Mouse (Mus musculus) embryonic facial prominence, embryonic 10.5 days (tissue): ENCODE data around the gene Blm. TPM values are rescaled to one million over a fixed set of nuclear protein-coding genes. Genes with fewer than 3 reads are reported as not detected.

ENCODE experiments used
- polyA plus RNA-seq: library from polyadenylated mRNA; unstranded; fragments of >200 nt; fragmentation: Nextera tagmentation; extraction: Ambion mirVana; gene quantifications from 2 replicates; pipeline ENCODE4 v1.2.1, GENCODE M21; 2016

The Blm gene
- polyA plus RNA-seq, 1 experiment from 2014 or later = 49.6 TPM

Other genes with a start within 250 kb of the Blm start
- gene Prc1, start 240.7 kb downstream of the Blm start, polyA plus RNA-seq = 196 and 199 TPM in 2 replicates
- 12.0 and 13.2 TPM in 2 replicates for gene Rccd1, start 210.7 kb downstream of the Blm start, polyA plus RNA-seq
- gene Unc45a, start 194.1 kb downstream of the Blm start, polyA plus RNA-seq = 51.3 and 53.3 TPM in 2 replicates
- gene Hddc3, start 192.0 kb downstream of the Blm start, polyA plus RNA-seq = 23.3 and 30.3 TPM in 2 replicates
- 20.2 and 21.0 TPM in 2 replicates for gene Man2a2, start 163.7 kb downstream of the Blm start, polyA plus RNA-seq
- gene Fes, start 147.2 kb downstream of the Blm start, polyA plus RNA-seq = 8.2 and 8.4 TPM in 2 replicates
- 6.0 and 6.3 TPM in 2 replicates for gene Furin, start 129.7 kb downstream of the Blm start, polyA plus RNA-seq
- 9.0 and 11.2 TPM in 2 replicates for gene Crtc3, start 153.8 kb upstream of the Blm start, polyA plus RNA-seq